Mouse (Mus musculus): ENCODE measurements around the gene Tmed10. TPM values are rescaled to one million over a fixed set of nuclear protein-coding genes. Genes with fewer than 3 reads are reported as not detected.

Tmed10 gene
- total RNA-seq, 2 experiments from 2014 or later: 291 to 336 TPM

- DNase-seq: peak; percentile 53 to 59
These were observed 44.5 kb downstream of the Tmed10 start for GRCm38 (mm10) chr12:85330153-85330552.

GRCm38 (mm10) chr12:85308651-85309050 is 66.0 kb downstream of the Tmed10 start:
- DNase-seq: no peak

DNA sequence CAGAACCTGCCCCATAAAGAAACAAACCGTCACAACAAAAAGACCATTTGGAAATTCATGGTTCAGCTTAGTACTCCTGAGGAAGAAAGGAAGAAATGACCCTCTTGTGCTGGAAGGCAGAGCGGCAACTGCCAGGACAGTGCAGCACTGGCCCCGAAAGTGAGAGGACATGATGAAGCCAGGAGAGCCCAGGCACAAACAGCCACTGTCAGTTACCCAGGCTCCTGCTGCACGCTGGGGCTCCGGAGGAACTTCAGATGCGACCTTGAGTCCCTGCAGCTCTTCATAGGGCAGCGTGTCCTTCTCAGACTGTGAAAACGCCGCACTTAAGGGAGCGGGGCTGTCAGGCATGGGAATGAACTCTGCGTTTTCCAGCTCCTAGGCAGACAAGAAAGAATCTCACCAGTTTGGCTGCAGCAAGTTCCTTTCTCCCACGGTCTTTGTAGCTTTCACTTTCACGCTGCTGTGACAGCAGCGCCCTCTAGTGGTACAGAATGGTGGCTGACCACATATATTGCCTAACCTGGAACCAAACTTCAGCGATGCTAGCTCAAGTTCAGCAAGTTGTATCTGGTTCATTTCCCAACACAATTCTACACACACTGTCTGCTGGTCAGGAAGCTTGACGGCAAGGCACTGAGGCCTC is 69.3 kb downstream of the Tmed10 start:
- peak; percentile 84 to 85 for DNase-seq

GRCm38 (mm10) chr12:85304725-85305124 is 69.9 kb downstream of the Tmed10 start:
- DNase-seq: no peak

DNA sequence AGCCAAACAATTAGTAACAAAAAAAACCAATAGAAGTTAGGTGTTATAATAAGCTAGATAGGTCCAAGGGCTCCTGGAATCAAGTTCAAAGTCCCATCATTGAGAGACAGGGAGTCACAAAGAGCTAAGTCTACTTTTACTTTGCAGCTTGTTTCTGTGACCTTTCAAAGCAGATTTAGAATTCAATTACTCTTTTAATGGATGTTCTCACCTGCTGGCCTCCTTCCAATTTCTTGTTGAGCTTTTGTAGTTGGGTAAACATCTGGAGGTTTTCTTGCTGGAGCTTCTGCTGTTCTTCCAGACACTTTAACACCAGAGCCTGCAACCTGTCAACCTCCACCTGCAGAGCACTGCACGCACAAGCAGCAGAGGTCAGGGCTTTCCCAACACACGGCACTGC is 71.4 kb downstream of the Tmed10 start:
- no peak for DNase-seq

GRCm38 (mm10) chr12:85298835-85299180 is 75.8 kb downstream of the Tmed10 start:
- no peak for DNase-seq

GRCm38 (mm10) chr12:85298127-85298834 is 76.4 kb downstream of the Tmed10 start:
- peak in 1 of 2 experiments; percentile 34 for DNase-seq

DNA sequence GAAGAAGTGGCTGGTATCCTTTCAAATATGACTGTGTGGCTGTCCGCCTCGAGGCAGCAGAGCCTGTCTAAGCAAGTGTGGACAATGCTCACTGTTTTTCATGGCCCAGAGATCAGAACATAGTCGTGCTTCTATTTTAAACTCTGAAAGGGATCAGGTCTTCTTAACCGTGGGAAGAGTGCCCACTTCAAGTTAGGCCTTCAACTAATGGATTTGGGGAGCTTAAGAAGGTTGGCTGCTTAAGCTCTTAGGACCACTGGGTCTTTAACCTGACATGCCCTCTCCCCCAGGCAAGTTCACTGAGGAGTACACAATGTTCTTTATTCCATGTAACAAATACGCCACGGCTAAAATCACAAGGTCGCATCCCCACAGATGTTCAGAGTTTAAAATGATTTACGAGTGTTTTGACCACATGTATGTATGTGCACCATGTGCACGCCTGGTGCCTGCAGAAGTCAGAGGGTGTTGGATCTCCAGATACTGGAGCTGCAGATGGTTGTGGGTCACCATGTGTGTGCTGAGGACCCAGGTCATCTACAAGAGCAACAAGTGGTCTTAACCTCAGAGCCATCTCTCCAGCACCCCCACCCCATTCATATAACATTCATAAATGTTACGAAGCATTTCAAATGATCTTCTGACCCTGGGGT is 77.2 kb downstream of the Tmed10 start:
- no peak for DNase-seq

DNA sequence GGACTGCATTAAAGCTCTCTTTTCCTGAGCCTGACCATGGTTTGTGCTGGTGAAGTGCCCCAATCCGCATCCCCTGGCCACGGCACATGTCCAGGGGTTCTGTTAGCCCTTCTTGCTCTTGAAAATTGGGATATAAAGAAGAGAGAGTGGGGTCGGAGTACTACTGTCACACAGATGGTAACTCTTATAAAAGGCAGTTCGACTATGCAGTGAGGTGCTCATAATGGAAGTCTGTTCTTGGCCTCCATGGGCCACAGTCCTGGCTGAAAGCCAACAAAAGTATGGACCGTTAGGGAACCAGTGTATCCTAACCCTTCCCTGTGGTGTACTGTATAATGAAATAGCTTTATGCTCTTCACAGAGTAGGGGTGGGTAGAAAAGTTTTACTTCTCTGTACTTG is 77.7 kb downstream of the Tmed10 start:
- no peak for DNase-seq

GRCm38 (mm10) chr12:85295506-85295905 is 79.1 kb downstream of the Tmed10 start:
- no peak for DNase-seq

DNA sequence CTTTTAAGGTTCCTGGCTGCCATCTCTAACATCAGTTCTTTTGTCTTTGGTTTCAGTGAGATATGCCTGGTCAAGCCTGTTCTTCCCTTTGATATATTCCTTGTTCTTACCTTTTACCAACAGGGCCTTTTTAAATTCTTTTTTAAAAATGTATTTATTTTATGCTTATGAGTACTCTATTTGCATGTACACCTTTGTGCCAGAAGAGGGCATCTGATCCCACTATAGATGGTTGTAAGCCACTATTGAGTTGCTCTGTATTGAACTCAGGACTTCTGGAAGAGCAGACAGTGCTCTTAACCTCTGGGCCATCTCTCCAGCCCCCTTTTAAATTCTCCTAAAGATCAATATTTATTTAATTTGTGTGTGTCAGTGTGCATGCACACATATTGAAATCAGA is 81.7 kb downstream of the Tmed10 start:
- DNase-seq: no peak

- no peak for DNase-seq
These were observed 82.4 kb downstream of the Tmed10 start for GRCm38 (mm10) chr12:85292288-85292687.

- DNase-seq: no peak
These were observed 83.1 kb downstream of the Tmed10 start for GRCm38 (mm10) chr12:85291541-85291940.

DNA sequence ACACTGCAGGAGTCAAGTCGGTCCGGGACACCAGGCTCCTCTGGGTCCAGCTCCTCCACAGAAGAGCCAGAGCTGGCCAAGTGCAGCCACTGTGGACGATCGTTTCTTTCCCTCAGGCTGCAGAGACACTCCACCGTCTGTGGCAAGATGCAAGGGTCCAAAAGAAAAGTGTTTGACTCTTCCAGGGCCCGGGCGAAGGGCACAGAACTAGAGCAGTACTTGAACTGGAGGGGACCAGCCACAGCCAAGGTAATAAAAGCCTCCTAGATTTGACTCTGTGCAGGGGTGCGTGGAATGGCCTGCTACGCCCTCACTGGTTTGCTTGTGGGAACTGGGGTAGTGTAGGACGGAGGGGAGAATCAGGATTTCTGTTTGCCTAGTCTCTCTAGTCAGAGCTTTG is 84.0 kb downstream of the Tmed10 start:
- no peak for DNase-seq

Other genes with a start within 250 kb of the Tmed10 start
- under 1 TPM; 0.46 to 0.50 TPM for gene Rps6kl1, start 223.6 kb downstream of the Tmed10 start, total RNA-seq (2021)
- gene Pgf, start 197.1 kb downstream of the Tmed10 start, total RNA-seq (2021): 1 to 10 TPM in 1 of 2 experiments, under 1 TPM in 1; 0.43 to 2.1 TPM
- gene Eif2b2, start 155.4 kb downstream of the Tmed10 start, total RNA-seq (2021): 10 to 100 TPM; 82.1 to 85.3 TPM
- 10 to 100 TPM; 11.0 to 12.9 TPM for gene Mlh3, start 104.2 kb downstream of the Tmed10 start, total RNA-seq (2021)
- gene Acyp1, start 86.4 kb downstream of the Tmed10 start, total RNA-seq (2021): 10 to 100 TPM; 28.4 to 37.7 TPM
- 1 to 10 TPM; 1.1 to 1.9 TPM for gene Zc2hc1c, start 86.3 kb downstream of the Tmed10 start, total RNA-seq (2021)
- 10 to 100 TPM; 91.1 to 94.2 TPM for gene Nek9, start 35.5 kb downstream of the Tmed10 start, total RNA-seq (2021)
- 10 to 100 TPM in 1 of 2 experiments, 1 to 10 TPM in 1; 8.4 to 18.8 TPM for gene Fos, start 99.0 kb upstream of the Tmed10 start, total RNA-seq (2021)
- gene Jdp2, start 224.2 kb upstream of the Tmed10 start, total RNA-seq (2021): 10 to 100 TPM; 15.5 to 21.1 TPM